Mouse (Mus musculus) lung, postnatal 0 days (tissue): ENCODE results near the gene Fam162a. TPM values are rescaled to one million over a fixed set of nuclear protein-coding genes. Genes with fewer than 3 reads are reported as not detected.
A peak's percentile ranks its signal among the peaks of the same experiment; 100 is the strongest.
"Not testable (repeated sequence)": the region's sequence is repeated elsewhere in the genome, so short reads cannot be mapped to it uniquely, and the experiment has no call there.

Source experiments
- ATAC-seq: fragments of 200-750 bp; cut with Nextera tagmentation; 2 replicates; pipeline ENCODE4 v1.8.0; 2017; ENCODE audit warnings: moderate library complexity
- DNase-seq: peaks from one replicate; pipeline ENCODE4 v3.0.0-alpha.2; 2016; ENCODE audit warnings: low spot score
- H3K27ac ChIP-seq: fragments of 300-500 bp; sonication (generic); 2 replicates; pipeline ENCODE4 v1.5.1; 2014; ENCODE audit warnings: antibody characterized with exemption, mild to moderate bottlenecking, low read length, mixed read lengths
- H3K27me3 ChIP-seq: fragments of 300-500 bp; sonication (generic); replicated peaks from 2 replicates; pipeline ENCODE4 v1.6.1; 2014; ENCODE audit warnings: low read length, mixed read lengths; ENCODE audit not compliant: insufficient read depth
- H3K36me3 ChIP-seq: fragments of 300-500 bp; sonication (generic); 2 replicates; pipeline ENCODE4 v1.6.1; 2014; ENCODE audit warnings: low read length, mixed read lengths; ENCODE audit not compliant: insufficient read depth
- H3K4me1 ChIP-seq: fragments of 300-500 bp; sonication (generic); 2 replicates; pipeline ENCODE4 v1.6.1; 2014; ENCODE audit warnings: antibody characterized with exemption, low read depth, low read length, mixed read lengths; ENCODE audit not compliant: insufficient read depth
- H3K4me2 ChIP-seq: fragments of 300-500 bp; sonication (generic); replicated peaks from 2 replicates; pipeline ENCODE4 v1.6.1; 2014; ENCODE audit warnings: low read depth, mild to moderate bottlenecking, low read length, moderate library complexity, mixed read lengths
- H3K4me3 ChIP-seq: fragments of 300-500 bp; sonication (generic); 2 replicates; pipeline ENCODE4 v1.5.1; 2014; ENCODE audit warnings: low read depth, low read length
- H3K9ac ChIP-seq: fragments of 300-500 bp; sonication (generic); replicated peaks from 2 replicates; pipeline ENCODE4 v1.6.1; 2014; ENCODE audit warnings: low read depth, mild to moderate bottlenecking
- H3K9me3 ChIP-seq: fragments of 300-500 bp; sonication (generic); 2 replicates; pipeline ENCODE4 v1.6.1; 2016; ENCODE audit warnings: low read length, mixed read lengths
- CTCF ChIP-seq: IDR thresholded peaks from 2 replicates; pipeline ENCODE4 v1.5.1; 2016; ENCODE audit warnings: antibody characterized with exemption, mild to moderate bottlenecking
- EP300 ChIP-seq: IDR thresholded peaks from 2 replicates; pipeline ENCODE4 v1.6.1; 2016; ENCODE audit warnings: antibody characterized with exemption, mild to moderate bottlenecking, control low read depth
- WGBS: fragments of 180-500 bp; shearing (Covaris S2); extraction: QIAGEN DNeasy Blood & Tissue Kit; methylation state at CpG from one replicate; pipeline ENCODE4 v1.1.7; 2014; 5-methylcytosine and 5-hydroxymethylcytosine counted together
- polyA plus RNA-seq: library from polyadenylated mRNA; unstranded; fragments of >200 nt; fragmentation: Nextera tagmentation; extraction: Ambion mirVana; gene quantifications from 2 replicates; pipeline ENCODE4 v1.2.1, GENCODE M21; 2015

The Fam162a gene
- polyA plus RNA-seq, 1 experiment from 2014 or later, result 234 TPM

GRCm38 (mm10) chr16:36040640-36041624, 30.5 kb downstream of the Fam162a start, which contains the start of gene Wdr5b:
Wdr5b (plus strand) TSS chr16:36041190.
- peaks cover 8% of the 10 kb centered on the region; the same call in 1 of the 2 replicates for H3K4me1 ChIP-seq
- peak within 1 kb of the TSS; percentile 65 for H3K9ac ChIP-seq
- no peaks in the 10 kb centered on the region for H3K27me3 ChIP-seq
- DNase-seq, result peak; percentile 100
- TF ChIP-seq EP300, result no peak
- TF ChIP-seq CTCF, result no peak; the same call in 1 of the 2 replicates
- H3K9me3 ChIP-seq, result no peaks in the 10 kb centered on the region
- 2% methylated on average over 39 of the region's 39 CpGs for whole genome bisulfite sequencing
- peak; percentile 98 for ATAC-seq
- peak within 1 kb of the TSS; percentile 70 for H3K4me2 ChIP-seq
- H3K27ac ChIP-seq, result peak within 1 kb of the TSS; percentile 79
- peak within 1 kb of the TSS; percentile 64 for H3K4me3 ChIP-seq
- H3K36me3 ChIP-seq, result peaks cover 5% of the 10 kb centered on the region; the same call in 1 of the 2 replicates

DNA sequence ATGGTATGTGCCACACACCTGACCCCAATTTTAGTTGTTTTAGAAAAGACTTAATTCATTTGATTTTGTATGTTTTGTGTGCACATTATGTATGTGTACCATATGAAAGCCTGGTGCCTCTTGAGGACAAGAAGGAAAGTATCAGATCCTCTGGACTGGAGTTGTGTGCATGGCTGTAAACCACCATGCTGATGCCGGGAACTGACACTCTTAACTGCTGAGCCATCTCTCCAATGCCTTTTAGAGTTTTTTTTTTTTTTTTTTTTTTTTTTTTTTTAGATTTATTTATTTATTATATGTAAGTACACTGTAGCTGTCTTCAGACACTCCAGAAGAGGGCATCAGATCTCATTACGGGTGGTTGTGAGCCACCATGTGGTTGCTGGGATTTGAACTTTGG, 43.3 kb downstream of the Fam162a start:
- not testable (repeated sequence) for H3K9ac ChIP-seq, H3K4me2 ChIP-seq, DNase-seq, H3K4me3 ChIP-seq, ATAC-seq, H3K9me3 ChIP-seq, H3K27me3 ChIP-seq, H3K4me1 ChIP-seq, H3K27ac ChIP-seq
- 86% methylated on average over 1 of the region's 2 CpGs for WGBS
- peaks cover 21% of the 10 kb centered on the region; the same call in 1 of the 2 replicates for H3K36me3 ChIP-seq

DNA sequence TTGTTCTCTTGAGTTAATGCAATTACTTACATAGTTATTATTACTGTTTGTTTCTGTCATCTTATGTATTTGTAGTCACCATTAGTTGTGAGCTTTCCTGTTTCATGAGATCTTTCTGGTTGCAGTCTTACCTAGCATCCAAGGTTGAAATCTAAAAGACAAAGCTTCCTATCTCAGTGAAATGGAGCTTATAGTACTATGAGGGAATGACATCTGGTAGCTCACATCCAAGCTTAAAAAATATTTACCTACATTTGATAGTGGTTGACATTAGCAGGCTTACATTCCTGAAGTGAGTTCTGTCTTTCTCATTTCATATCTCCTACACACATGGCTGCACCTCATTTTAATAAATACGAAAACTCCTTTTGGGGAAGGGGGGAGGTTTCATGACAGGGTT, 55.1 kb downstream of the Fam162a start:
- Histone ChIP-seq H3K9ac (no peak overlapping the region), H3K27ac (no peak overlapping the region), H3K27me3 (no peaks in the 10 kb centered on the region), H3K4me1 (no peaks in the 10 kb centered on the region), H3K36me3 (peaks cover 9% of the 10 kb centered on the region; the same call in 1 of the 2 replicates), H3K9me3 (no peaks in the 10 kb centered on the region), H3K4me2 (no peak overlapping the region), H3K4me3 (no peak overlapping the region)
- DNase-seq, result no peak
- no peak for ATAC-seq
- WGBS, result 90% methylated on average over 1 of the region's 1 CpGs
- TF ChIP-seq EP300 (no peak), CTCF (no peak)

- Histone ChIP-seq H3K36me3 (no peaks in the 10 kb centered on the region; the same call in 1 of the 2 replicates), H3K4me2 (no peak overlapping the region), H3K9me3 (no peaks in the 10 kb centered on the region), H3K9ac (no peak overlapping the region), H3K4me1 (no peaks in the 10 kb centered on the region), H3K27ac (no peak overlapping the region), H3K4me3 (no peak overlapping the region), H3K27me3 (no peaks in the 10 kb centered on the region)
- TF ChIP-seq CTCF (no peak), EP300 (no peak)
- WGBS, result 84% methylated on average over 3 of the region's 3 CpGs
- DNase-seq (no peak), ATAC-seq (no peak)
Measured at GRCm38 (mm10) chr16:36008396-36008795, 63.0 kb downstream of the Fam162a start.

GRCm38 (mm10) chr16:35998852-35999251, 72.5 kb downstream of the Fam162a start:
- 91% methylated on average over 4 of the region's 4 CpGs for WGBS
- not testable (repeated sequence) for H3K27ac ChIP-seq, ATAC-seq, H3K36me3 ChIP-seq, DNase-seq, H3K4me1 ChIP-seq, H3K4me3 ChIP-seq, H3K4me2 ChIP-seq, H3K9ac ChIP-seq, H3K9me3 ChIP-seq, H3K27me3 ChIP-seq

Other genes starting within 250 kb of the Fam162a start
- 2.9 and 3.8 TPM in 2 replicates for gene Parp14, start 200.1 kb downstream of the Fam162a start, polyA plus RNA-seq
- 14.2 and 14.6 TPM in 2 replicates for gene Parp9, start 133.1 kb downstream of the Fam162a start, polyA plus RNA-seq
- gene Dtx3l, start 132.4 kb downstream of the Fam162a start, polyA plus RNA-seq, result 6.2 and 6.4 TPM in 2 replicates
- 16.7 and 19.0 TPM in 2 replicates for gene Kpna1, start 92.8 kb downstream of the Fam162a start, polyA plus RNA-seq
- gene Wdr5b, start 30.4 kb downstream of the Fam162a start, polyA plus RNA-seq, result 5.4 and 5.8 TPM in 2 replicates
- 33.8 and 36.4 TPM in 2 replicates for gene Ccdc58, start 91 bp upstream of the Fam162a start, polyA plus RNA-seq
- gene Csta1, start 59.6 kb upstream of the Fam162a start, polyA plus RNA-seq, result 0.04 TPM in 1 of 2 replicates, not detected in the other
- 29.2 and 33.1 TPM in 2 replicates for gene Stfa2l1, start 85.2 kb upstream of the Fam162a start, polyA plus RNA-seq
- gene Gm5483, start 112.6 kb upstream of the Fam162a start, polyA plus RNA-seq, result 45.8 and 58.3 TPM in 2 replicates
- 5.7 and 5.8 TPM in 2 replicates for gene Gm5416, start 138.8 kb upstream of the Fam162a start, polyA plus RNA-seq
- gene 2010005H15Rik, start 149.9 kb upstream of the Fam162a start, polyA plus RNA-seq, result 19.0 and 24.4 TPM in 2 replicates
- 83.8 and 88.0 TPM in 2 replicates for gene Stfa1, start 205.4 kb upstream of the Fam162a start, polyA plus RNA-seq